Mouse (Mus musculus): Measurements from ENCODE around the gene Hipk3.

Hipk3 gene

DNA sequence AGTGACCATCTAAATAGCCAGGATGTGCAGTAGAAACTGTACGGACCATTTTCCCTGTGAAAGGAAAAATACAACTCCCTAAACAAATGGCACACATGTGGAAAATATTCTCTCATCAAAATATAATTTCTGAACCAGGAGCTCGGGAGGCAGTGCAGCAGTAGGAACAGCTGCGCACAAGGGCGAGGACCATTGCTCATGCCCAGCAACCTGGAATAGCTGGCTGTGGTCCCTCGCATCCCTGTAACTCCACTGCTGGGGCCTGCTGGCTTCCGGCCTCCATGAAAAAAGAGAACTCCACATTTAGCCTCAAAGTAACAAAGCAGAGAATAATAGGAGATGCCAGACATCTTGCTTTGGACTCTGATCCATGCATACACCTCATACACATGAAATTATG lies 22.2 kb downstream of the Hipk3 start:
- intact Hi-C loops (cut with DNase I) = no loop called here

DNA sequence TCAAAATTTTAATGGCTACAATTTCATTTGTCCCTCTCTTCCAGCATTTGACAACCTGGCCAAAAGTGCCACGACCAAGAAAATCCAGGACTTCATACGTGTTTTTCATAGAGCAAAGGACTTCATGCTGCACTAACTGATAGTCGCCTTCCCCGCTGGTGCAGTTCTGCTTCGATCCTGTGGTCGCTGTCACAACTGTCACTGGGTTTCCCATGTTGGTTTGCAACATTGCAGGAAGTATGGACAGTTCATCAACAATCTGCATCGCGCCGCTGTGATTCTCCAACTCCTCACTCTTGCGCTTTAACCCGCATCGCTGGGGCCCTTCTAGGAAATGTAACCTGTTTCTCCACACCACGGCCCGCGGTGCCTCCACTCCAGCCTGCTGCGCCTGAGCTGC lies 23.1 kb downstream of the Hipk3 start:
- intact Hi-C loops (cut with DNase I) = no loop called here

- intact Hi-C loops (cut with DNase I) = no loop called here
Measured at GRCm38 (mm10) chr2:104470536-104470935, 23.7 kb downstream of the Hipk3 start.

- intact Hi-C loops (cut with DNase I) = no loop called here
Measured at GRCm38 (mm10) chr2:104468419-104468818, 25.8 kb downstream of the Hipk3 start.

DNA sequence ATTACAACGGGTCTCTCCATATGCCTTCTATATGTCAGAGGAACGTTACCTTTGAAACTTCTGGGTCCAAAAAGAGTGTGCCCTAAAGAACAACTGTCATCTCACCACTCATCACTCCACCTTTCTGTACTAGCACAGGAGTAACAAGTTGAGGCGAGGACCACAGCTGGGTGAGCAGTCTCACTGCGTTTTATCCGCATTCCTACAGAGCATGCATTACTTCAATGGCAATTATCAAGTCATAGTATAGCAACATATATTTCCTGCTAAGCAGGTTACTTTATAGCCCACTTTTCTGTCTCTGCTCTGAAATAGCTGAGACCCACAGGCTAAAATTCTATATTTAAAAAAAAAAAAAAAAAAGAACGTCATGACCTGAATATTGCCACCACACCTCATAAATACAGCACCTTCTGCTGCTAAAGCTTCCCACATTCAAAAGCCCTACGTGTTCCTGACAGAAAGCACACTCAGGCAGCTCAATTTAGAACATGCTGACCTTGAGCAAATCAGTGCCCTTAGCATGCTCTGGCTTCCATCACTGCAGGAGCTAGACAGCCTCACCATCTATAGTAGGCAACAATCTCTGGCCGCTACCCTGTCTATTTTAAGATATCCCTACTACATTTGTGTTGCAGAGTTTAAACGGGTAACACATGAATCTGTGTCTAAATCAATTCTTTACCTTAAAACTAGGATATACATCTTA lies 27.2 kb downstream of the Hipk3 start:
- intact Hi-C loops (cut with DNase I) = no loop called here

DNA sequence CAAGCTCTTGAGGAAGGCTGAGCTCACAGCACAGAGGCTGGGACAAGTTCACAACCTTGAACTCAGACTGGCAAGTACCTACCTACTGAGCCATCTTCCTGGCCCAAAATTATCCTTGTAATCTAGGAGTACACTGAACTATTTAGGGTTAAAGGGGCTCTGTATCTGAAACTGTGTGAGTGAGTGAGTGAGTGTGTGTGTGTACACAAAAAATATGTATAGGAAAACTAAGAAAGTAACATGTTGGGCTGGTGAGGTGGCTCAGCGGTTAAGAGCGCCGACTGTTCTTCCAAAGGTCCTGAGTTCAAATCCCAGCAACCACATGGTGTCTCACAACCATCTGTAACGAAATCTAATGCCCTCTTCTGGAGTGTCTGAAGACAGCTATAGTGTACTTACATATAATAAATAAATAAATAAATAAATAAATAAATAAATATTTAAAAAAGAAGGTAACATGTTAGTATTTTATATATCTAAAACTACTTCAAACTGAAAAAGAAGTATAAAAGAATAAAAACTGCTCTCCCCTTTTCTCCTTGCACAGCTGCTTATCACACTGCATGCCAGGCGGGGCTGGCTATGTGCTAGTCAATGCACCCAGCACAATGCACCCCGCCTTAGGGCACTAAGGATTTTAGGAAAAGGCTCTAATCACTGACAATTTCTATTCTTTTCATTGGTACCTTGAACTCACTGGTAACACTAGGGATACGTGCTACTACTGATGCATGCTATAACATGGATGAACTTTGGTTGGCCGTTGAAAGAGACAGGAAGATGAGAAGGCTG lies 28.4 kb downstream of the Hipk3 start:
- intact Hi-C loops (cut with DNase I) = no loop called here

GRCm38 (mm10) chr2:104460021-104460420 lies 34.2 kb downstream of the Hipk3 start:
- intact Hi-C loops (cut with DNase I) = no loop called here

DNA sequence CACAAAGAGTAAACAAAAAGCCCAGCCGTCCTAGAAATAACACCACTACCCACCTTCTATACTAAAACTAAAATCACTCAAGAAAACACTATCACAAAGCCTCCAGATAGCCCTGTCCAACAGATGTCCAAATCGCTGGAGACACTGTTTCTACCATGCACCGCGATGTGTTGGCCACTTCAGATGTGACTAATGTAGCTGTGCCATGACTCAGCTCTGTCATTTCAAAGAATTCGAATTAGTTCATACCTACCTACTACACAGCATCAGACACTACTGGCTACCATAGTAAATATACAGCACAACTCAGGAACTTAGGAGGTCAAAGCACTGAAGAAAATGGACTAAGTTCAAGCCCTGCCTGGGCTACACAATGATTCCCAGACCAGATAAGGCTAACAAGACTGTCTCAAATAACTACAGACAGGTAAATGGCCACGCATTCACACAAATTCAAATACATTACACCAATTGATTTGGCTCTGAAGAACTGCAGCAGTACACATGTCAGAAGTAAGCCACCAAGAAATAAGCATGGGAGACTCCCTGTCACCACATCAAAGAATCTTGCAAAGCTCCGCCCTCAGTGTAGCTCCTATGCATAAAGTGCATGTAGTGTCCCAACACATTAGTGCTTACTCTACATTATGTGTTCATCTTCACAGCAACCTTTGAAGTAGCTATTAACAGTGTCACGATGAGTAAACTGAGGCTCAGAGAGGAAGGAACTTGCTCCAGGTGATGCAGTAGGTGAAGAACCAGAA lies 35.5 kb downstream of the Hipk3 start:
- intact Hi-C loops (cut with DNase I) = no loop called here

DNA sequence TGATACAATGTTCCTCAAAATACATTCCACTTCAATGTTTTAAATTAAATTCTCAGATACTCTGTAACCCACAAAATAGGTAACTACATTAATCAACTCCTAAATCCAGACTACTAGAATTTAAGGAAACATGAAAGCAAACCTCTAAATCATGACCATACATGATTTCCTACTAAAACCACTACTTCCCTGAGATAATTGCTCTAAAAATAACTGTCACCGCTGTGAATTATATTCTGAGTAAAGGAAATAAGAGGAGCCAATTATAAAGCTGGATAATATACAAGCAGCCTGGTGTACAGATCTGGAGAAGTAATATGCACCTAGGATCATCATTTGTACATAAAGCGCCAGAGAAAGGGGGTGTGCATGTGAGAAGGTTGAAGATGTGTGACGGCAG lies 37.1 kb downstream of the Hipk3 start:
- intact Hi-C loops (cut with DNase I) = no loop called here

DNA sequence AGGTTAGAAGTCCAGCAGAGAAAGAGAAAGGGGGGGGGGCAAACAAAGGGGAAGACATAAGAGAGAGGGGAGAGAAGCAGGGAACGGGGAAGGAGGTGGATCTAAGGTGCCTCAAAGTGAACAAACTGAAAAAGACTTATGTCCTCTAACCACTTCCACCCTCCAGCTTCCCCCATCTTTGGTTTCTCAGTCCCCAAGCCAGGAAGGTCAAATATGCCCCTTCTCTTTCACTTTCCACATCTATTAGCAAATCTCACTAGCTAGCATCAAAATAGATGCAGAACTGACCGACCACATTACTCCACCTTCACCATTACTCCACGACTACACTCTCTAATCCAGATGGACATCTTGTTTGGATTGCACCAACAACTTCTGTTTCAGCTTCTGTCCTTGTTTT lies 43.6 kb downstream of the Hipk3 start:
- intact Hi-C loops (cut with DNase I) = no loop called here

DNA sequence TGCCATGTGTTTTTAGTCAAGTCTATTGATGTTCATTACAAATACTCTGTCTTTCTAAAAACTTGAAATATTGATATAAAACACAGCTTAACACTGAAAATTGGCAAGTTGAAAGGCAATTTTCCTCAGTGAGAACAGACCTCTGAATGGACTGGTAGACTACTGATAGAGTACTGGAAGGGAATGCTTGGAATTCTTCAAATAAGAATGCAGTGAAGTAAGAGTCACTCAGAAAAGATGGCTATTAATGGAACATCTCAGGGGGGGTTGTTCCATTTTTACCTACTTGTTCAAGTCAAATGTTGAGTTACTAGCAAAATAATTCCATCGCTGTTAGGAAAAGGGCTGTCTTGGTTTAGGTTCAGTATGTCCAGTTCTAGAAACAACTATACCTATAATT lies 45.1 kb downstream of the Hipk3 start:
- intact Hi-C loops (cut with DNase I) = loop anchor here (5.0 kb wide), 1 partner anchor 43 kb away; the partner anchor contains the start of gene Hipk3

DNA sequence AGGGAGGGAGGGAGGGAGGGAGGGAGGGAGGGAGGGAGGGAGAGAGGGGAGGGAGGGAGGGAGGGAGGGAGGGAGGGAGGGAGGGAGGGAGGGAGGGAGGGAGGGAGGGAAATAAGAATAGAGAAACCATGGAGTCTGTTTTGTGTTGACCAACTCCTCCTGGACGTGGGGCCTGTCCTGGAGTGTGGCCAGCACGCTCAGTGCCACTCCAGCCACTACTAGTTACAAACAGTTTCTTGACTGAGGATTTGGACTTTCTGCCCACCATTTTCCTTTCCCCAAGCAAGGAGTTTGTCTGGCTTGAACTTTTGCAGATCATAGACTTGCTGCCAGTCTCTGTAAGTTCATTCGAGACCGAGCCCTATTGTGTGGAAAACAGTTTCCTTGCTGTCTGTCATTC lies 46.0 kb downstream of the Hipk3 start:
- intact Hi-C loops (cut with DNase I) = loop anchor here (5.0 kb wide), 1 partner anchor 44 kb away; the partner anchor contains the start of gene Hipk3

DNA sequence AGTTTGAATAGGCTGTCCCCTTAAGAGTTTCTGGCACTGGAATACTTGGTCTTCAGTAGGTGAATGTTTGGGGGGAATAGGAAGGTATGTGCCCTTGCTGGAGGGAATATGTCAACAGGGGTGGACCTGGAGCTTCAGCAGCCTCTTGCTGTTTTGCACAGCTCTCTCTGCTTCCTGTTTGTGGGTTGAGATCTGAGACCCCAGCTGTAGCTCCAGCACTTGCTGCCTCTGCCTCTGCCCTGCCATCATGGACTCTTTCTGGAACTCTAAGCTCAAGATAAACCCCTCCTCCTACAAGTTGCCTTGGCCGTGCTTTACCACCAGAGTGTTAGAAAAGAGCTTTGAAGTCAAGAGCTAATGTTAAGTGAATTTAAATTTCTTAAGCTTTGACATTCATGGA lies 48.2 kb downstream of the Hipk3 start:
- intact Hi-C loops (cut with DNase I) = loop anchor here (5.0 kb wide), 1 partner anchor 46 kb away; the partner anchor contains the start of gene Hipk3

DNA sequence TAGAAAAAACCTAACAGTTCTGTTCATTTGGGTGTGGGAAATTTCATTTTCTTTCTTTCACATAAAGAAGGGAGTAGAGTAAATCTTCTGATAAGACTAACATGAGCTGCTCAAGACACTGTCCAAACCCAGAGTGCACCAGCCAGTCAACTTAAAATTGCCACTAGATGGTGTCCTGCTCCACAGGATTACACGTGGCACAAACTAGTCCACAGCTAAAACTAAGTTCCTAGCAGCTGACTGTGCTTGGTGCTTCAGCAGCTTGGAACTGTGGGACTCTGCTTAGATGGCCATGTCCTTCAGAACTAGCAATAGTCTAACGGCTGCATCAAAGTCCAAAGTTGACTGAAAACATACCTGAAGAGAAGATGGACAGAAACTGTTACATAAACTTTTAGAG lies 49.5 kb downstream of the Hipk3 start:
- intact Hi-C loops (cut with DNase I) = loop anchor here (5.0 kb wide), 2 partner anchors 48 to 138 kb away; partner anchors contain the start of gene Hipk3

- intact Hi-C loops (cut with DNase I) = loop anchor here (5.0 kb wide), 1 partner anchor 140 kb away; no protein-coding TSS in a partner anchor
Measured at GRCm38 (mm10) chr2:104442341-104442740, 51.9 kb downstream of the Hipk3 start.

DNA sequence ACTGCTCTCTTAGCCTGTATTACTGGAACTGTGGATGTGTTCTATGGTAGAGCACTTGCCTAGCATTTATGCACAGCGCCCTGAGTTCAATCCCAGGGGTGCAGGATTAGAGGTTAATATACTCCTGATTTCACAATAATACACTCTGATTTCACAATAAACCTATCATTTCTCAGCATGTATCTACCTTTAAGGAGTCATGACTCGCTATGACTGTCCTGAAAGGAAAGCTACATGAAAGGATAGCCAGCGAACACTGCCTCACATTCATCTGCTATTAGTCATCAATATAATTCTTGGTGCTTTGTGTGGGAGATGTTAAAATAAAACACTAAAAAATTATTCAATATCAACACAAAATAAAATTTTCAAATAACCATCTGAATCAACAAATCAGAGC lies 58.0 kb downstream of the Hipk3 start:
- intact Hi-C loops (cut with DNase I) = loop anchor here (10.0 kb wide), 1 partner anchor 381 kb away; no protein-coding TSS in a partner anchor

DNA sequence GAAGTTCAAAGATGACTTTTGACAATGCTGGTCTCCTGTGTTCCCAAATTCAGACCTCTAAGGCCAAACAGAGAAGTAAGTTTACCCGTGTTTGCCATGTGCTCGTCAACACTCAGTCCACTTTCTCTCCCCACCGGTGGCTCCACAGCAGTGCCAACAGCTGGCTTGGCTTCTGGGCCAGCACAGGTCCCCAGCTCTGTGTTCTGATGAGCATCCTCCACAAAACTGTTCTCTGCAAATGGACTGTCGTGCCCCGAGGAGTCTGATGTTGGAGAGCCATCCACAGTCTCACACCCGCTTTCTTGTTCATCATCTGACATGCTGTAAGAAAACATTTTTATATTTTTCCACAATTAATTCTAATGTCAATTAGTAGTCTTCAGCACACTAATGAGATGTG lies 63.2 kb downstream of the Hipk3 start:
- intact Hi-C loops (cut with DNase I) = loop anchor here (10.0 kb wide), 1 partner anchor 376 kb away; no protein-coding TSS in a partner anchor

GRCm38 (mm10) chr2:104430566-104430965 lies 63.7 kb downstream of the Hipk3 start:
- intact Hi-C loops (cut with DNase I) = loop anchor here (10.0 kb wide), 1 partner anchor 376 kb away; no protein-coding TSS in a partner anchor

DNA sequence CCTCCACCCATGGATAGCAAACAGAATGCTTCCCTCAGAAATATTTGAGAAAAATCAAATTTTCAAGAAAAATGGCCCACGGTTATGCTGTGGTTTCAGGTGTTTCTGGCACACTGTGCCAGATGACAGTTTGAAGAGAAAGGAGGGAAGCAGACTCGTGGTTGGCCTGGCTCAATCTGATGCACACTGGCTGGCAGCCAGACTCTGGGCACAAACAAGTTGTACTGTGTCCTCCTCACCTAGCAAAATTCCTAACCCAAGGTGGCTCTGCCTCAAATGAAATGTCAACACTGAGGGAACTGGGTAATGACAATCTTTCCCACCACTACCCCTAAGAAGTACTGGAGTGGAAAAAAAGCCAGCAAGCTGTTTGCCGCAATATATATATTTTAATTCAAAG lies 68.1 kb downstream of the Hipk3 start:
- intact Hi-C loops (cut with DNase I) = loop anchor here (10.0 kb wide), 1 partner anchor 391 kb away; no protein-coding TSS in a partner anchor

- intact Hi-C loops (cut with DNase I) = loop anchor here (1.0 to 10.0 kb wide), 2 partner anchors 288 to 387 kb away; no protein-coding TSS in a partner anchor
Measured at GRCm38 (mm10) chr2:104422230-104422629, 72.0 kb downstream of the Hipk3 start.

DNA sequence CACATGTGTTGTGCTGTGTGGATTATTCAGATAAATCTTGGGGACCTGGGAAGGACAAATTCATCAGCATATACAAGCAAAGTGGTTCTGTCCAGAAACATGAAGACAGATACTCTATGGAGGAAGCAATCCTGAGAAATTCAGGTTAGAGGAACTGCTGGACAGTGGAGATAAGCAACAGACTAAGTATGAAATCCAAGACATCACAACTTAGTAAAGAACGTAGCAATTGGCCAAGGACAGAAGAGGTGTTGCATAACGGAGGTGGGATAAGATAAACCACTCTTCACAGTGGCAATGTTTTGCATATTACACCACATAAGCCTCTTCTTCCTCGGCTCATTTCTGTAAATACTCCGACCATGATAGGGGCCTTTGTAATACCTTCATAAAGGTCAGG lies 73.4 kb downstream of the Hipk3 start:
- intact Hi-C loops (cut with DNase I) = loop anchor here (10.0 kb wide), 1 partner anchor 386 kb away; no protein-coding TSS in a partner anchor
